Mouse (Mus musculus): ENCODE results near the gene Rnf185. TPM values are rescaled to one million over a fixed set of nuclear protein-coding genes. Genes with fewer than 3 reads are reported as not detected.

Rnf185 gene
- polyA plus RNA-seq, 1 experiment from 2014 or later: 27.6 TPM

- Histone ChIP-seq H3K4me1 (no peaks in the 10 kb centered on the region), H3K9ac (no peak overlapping the region), H3K9me3 (no peaks in the 10 kb centered on the region), H3K27me3 (replicated peaks) (no peaks in the 10 kb centered on the region), H3K36me3 (no peaks in the 10 kb centered on the region), H3K4me2 (no peak overlapping the region), H3K27ac (no peak overlapping the region), H3K4me3 (replicated peaks) (no peak overlapping the region)
- no peak for ATAC-seq (ENCODE audit: insufficient read depth, low FRiP score, low read depth)
- 74% methylated on average over 4 of the region's 4 CpGs for WGBS
Measured at GRCm38 (mm10) chr11:3442677-3443076, 9.5 kb downstream of the Rnf185 start.

- Histone ChIP-seq H3K4me3 (replicated peaks) (no peak overlapping the region), H3K4me2 (no peak overlapping the region), H3K36me3 (no peaks in the 10 kb centered on the region), H3K4me1 (no peaks in the 10 kb centered on the region), H3K27ac (no peak overlapping the region), H3K9me3 (no peaks in the 10 kb centered on the region), H3K27me3 (replicated peaks) (no peaks in the 10 kb centered on the region), H3K9ac (no peak overlapping the region)
- ATAC-seq (ENCODE audit: insufficient read depth, low FRiP score, low read depth): no peak
Measured at GRCm38 (mm10) chr11:3441696-3442443, 10.3 kb downstream of the Rnf185 start.

GRCm38 (mm10) chr11:3437621-3438020 lies 14.5 kb downstream of the Rnf185 start:
- 83% methylated on average over 1 of the region's 1 CpGs for WGBS
- H3K9ac ChIP-seq: no peak overlapping the region
- ATAC-seq (ENCODE audit: insufficient read depth, low FRiP score, low read depth): no peak
- H3K27ac ChIP-seq: no peak overlapping the region
- H3K9me3 ChIP-seq: no peaks in the 10 kb centered on the region
- no peaks in the 10 kb centered on the region for H3K27me3 ChIP-seq (replicated peaks)
- H3K4me1 ChIP-seq: no peaks in the 10 kb centered on the region
- no peaks in the 10 kb centered on the region for H3K36me3 ChIP-seq
- H3K4me3 ChIP-seq (replicated peaks): no peak overlapping the region
- H3K4me2 ChIP-seq: no peak overlapping the region

GRCm38 (mm10) chr11:3433809-3434208 lies 18.4 kb downstream of the Rnf185 start:
- Histone ChIP-seq H3K36me3 (no peaks in the 10 kb centered on the region), H3K4me3 (replicated peaks) (no peak overlapping the region), H3K4me1 (no peaks in the 10 kb centered on the region), H3K4me2 (no peak overlapping the region), H3K9ac (no peak overlapping the region), H3K9me3 (no peaks in the 10 kb centered on the region), H3K27ac (no peak overlapping the region), H3K27me3 (replicated peaks) (no peaks in the 10 kb centered on the region)
- 82% methylated on average over 4 of the region's 4 CpGs for WGBS
- no peak for ATAC-seq (ENCODE audit: insufficient read depth, low FRiP score, low read depth)

GRCm38 (mm10) chr11:3431976-3432603 lies 20.1 kb downstream of the Rnf185 start:
- Histone ChIP-seq H3K9me3 (no peaks in the 10 kb centered on the region), H3K4me1 (no peaks in the 10 kb centered on the region), H3K4me2 (no peak overlapping the region), H3K27ac (no peak overlapping the region), H3K9ac (no peak overlapping the region), H3K4me3 (replicated peaks) (no peak overlapping the region), H3K36me3 (no peaks in the 10 kb centered on the region), H3K27me3 (replicated peaks) (no peaks in the 10 kb centered on the region)
- 87% methylated on average over 6 of the region's 6 CpGs for WGBS
- no peak for ATAC-seq (ENCODE audit: insufficient read depth, low FRiP score, low read depth)

- H3K9me3 ChIP-seq: no peaks in the 10 kb centered on the region
- H3K27me3 ChIP-seq (replicated peaks): no peaks in the 10 kb centered on the region
- no peak overlapping the region for H3K4me3 ChIP-seq (replicated peaks)
- no peaks in the 10 kb centered on the region for H3K36me3 ChIP-seq
- H3K9ac ChIP-seq: no peak overlapping the region
- H3K27ac ChIP-seq: no peak overlapping the region
- H3K4me2 ChIP-seq: no peak overlapping the region
- WGBS: 91% methylated on average over 3 of the region's 3 CpGs
- no peaks in the 10 kb centered on the region for H3K4me1 ChIP-seq
- no peak for ATAC-seq (ENCODE audit: insufficient read depth, low FRiP score, low read depth)
Measured at GRCm38 (mm10) chr11:3431515-3431914, 20.6 kb downstream of the Rnf185 start.

GRCm38 (mm10) chr11:3428632-3429031 lies 23.5 kb downstream of the Rnf185 start:
- Histone ChIP-seq H3K9me3 (no peaks in the 10 kb centered on the region), H3K4me2 (no peak overlapping the region)
- WGBS: 77% methylated on average over 7 of the region's 7 CpGs

GRCm38 (mm10) chr11:3427697-3428230 lies 24.4 kb downstream of the Rnf185 start:
- WGBS: 75% methylated on average over 3 of the region's 3 CpGs
- H3K4me2 ChIP-seq: no peak overlapping the region
- H3K9ac ChIP-seq: no peak overlapping the region
- H3K36me3 ChIP-seq: peaks cover 10% of the 10 kb centered on the region; the same call in 1 of the 2 replicates
- no peak overlapping the region for H3K27ac ChIP-seq
- no peak overlapping the region for H3K4me3 ChIP-seq (replicated peaks)
- no peaks in the 10 kb centered on the region for H3K9me3 ChIP-seq
- ATAC-seq (ENCODE audit: insufficient read depth, low FRiP score, low read depth): no peak
- H3K4me1 ChIP-seq: no peaks in the 10 kb centered on the region
- H3K27me3 ChIP-seq (replicated peaks): no peaks in the 10 kb centered on the region

More at GRCm38 (mm10) chr11:3428632-3429031, 23.5 kb downstream of the Rnf185 start:
- H3K27ac ChIP-seq: no peak overlapping the region
- no peak for ATAC-seq (ENCODE audit: insufficient read depth, low FRiP score, low read depth)
- no peak overlapping the region for H3K4me3 ChIP-seq (replicated peaks)
- no peaks in the 10 kb centered on the region for H3K4me1 ChIP-seq
- H3K9ac ChIP-seq: no peak overlapping the region
- H3K27me3 ChIP-seq (replicated peaks): no peaks in the 10 kb centered on the region
- H3K36me3 ChIP-seq: peaks cover 10% of the 10 kb centered on the region; the same call in 1 of the 2 replicates

GRCm38 (mm10) chr11:3422242-3422641 lies 29.9 kb downstream of the Rnf185 start:
- no peak overlapping the region for H3K27ac ChIP-seq
- 82% methylated on average over 4 of the region's 4 CpGs for WGBS
- no peaks in the 10 kb centered on the region for H3K9me3 ChIP-seq
- H3K4me3 ChIP-seq (replicated peaks): no peak overlapping the region
- no peaks in the 10 kb centered on the region for H3K4me1 ChIP-seq
- no peak overlapping the region for H3K9ac ChIP-seq
- no peak overlapping the region for H3K4me2 ChIP-seq
- no peak for ATAC-seq (ENCODE audit: insufficient read depth, low FRiP score, low read depth)
- peaks cover 10% of the 10 kb centered on the region for H3K36me3 ChIP-seq
- H3K27me3 ChIP-seq (replicated peaks): no peaks in the 10 kb centered on the region

- Histone ChIP-seq H3K9me3 (no peaks in the 10 kb centered on the region), H3K4me2 (no peak overlapping the region), H3K9ac (no peak overlapping the region), H3K4me1 (no peaks in the 10 kb centered on the region), H3K27ac (no peak overlapping the region; the same call in 1 of the 2 replicates), H3K4me3 (replicated peaks) (no peak overlapping the region), H3K27me3 (replicated peaks) (no peaks in the 10 kb centered on the region), H3K36me3 (peaks cover 10% of the 10 kb centered on the region)
- 70% methylated on average over 4 of the region's 4 CpGs for WGBS
- no peak for ATAC-seq (ENCODE audit: insufficient read depth, low FRiP score, low read depth)
Measured at GRCm38 (mm10) chr11:3418741-3419140, 33.4 kb downstream of the Rnf185 start.

- no peak for ATAC-seq (ENCODE audit: insufficient read depth, low FRiP score, low read depth)
- Histone ChIP-seq H3K9me3 (no peaks in the 10 kb centered on the region), H3K9ac (no peak overlapping the region), H3K4me3 (replicated peaks) (no peak overlapping the region), H3K36me3 (peaks cover 10% of the 10 kb centered on the region), H3K4me2 (no peak overlapping the region), H3K27me3 (replicated peaks) (no peaks in the 10 kb centered on the region), H3K27ac (no peak overlapping the region), H3K4me1 (no peaks in the 10 kb centered on the region)
- WGBS: 77% methylated on average over 6 of the region's 6 CpGs
Measured at GRCm38 (mm10) chr11:3417795-3418194, 34.4 kb downstream of the Rnf185 start.

GRCm38 (mm10) chr11:3416399-3416798 lies 35.8 kb downstream of the Rnf185 start:
- Histone ChIP-seq H3K4me1 (no peaks in the 10 kb centered on the region), H3K36me3 (peaks cover 10% of the 10 kb centered on the region), H3K9ac (no peak overlapping the region), H3K27me3 (replicated peaks) (no peaks in the 10 kb centered on the region), H3K4me2 (no peak overlapping the region), H3K27ac (no peak overlapping the region), H3K9me3 (no peaks in the 10 kb centered on the region), H3K4me3 (replicated peaks) (no peak overlapping the region)
- WGBS: 91% methylated on average over 3 of the region's 3 CpGs
- no peak for ATAC-seq (ENCODE audit: insufficient read depth, low FRiP score, low read depth)
